Mouse (Mus musculus) heart, embryonic 15.5 days (tissue): ENCODE results near the gene Zfp36l1. TPM values are rescaled to one million over a fixed set of nuclear protein-coding genes. Genes with fewer than 3 reads are reported as not detected.

Source experiments
- ATAC-seq: fragments of 200-750 bp; cut with Nextera tagmentation; replicated peaks from 2 replicates; pipeline ENCODE4 v1.8.0; 2017; ENCODE audit warnings: low read depth, moderate TSS enrichment; ENCODE audit not compliant: insufficient number of reproducible peaks, insufficient read depth, low FRiP score
- H3K27ac ChIP-seq: fragments of 300-500 bp; sonication (generic); 2 replicates; pipeline ENCODE4 v1.5.1; 2015; ENCODE audit warnings: mild to moderate bottlenecking, inconsistent platforms
- H3K27me3 ChIP-seq: fragments of 300-500 bp; sonication (generic); 2 replicates; pipeline ENCODE4 v1.6.1; 2015; ENCODE audit warnings: inconsistent platforms
- H3K36me3 ChIP-seq: fragments of 300-500 bp; sonication (generic); 2 replicates; pipeline ENCODE4 v1.6.1; 2015; ENCODE audit warnings: mild to moderate bottlenecking, inconsistent platforms
- H3K4me1 ChIP-seq: fragments of 300-500 bp; sonication (generic); replicated peaks from 2 replicates; pipeline ENCODE4 v1.6.1; 2015; ENCODE audit warnings: inconsistent platforms
- H3K4me2 ChIP-seq: fragments of 300-500 bp; sonication (generic); 2 replicates; pipeline ENCODE4 v1.6.1; 2015; ENCODE audit warnings: inconsistent platforms, mild to moderate bottlenecking, moderate library complexity
- H3K4me3 ChIP-seq: fragments of 300-500 bp; sonication (generic); 2 replicates; pipeline ENCODE4 v1.5.1; 2015; ENCODE audit warnings: mild to moderate bottlenecking, inconsistent platforms
- H3K9ac ChIP-seq: fragments of 300-500 bp; sonication (generic); 2 replicates; pipeline ENCODE4 v1.6.1; 2015; ENCODE audit warnings: mild to moderate bottlenecking, inconsistent platforms
- H3K9me3 ChIP-seq: fragments of 300-500 bp; sonication (generic); replicated peaks from 2 replicates; pipeline ENCODE4 v1.6.1; 2016; ENCODE audit warnings: inconsistent platforms
- WGBS: fragments of 180-500 bp; shearing (Covaris S2); methylation state at CpG from one replicate; pipeline ENCODE4 v1.1.7; 2015; ENCODE audit warnings: mixed read lengths; 5-methylcytosine and 5-hydroxymethylcytosine counted together
- polyA plus RNA-seq: library from polyadenylated mRNA; unstranded; fragments of >200 nt; fragmentation: Nextera tagmentation; extraction: Ambion mirVana; gene quantifications from 2 replicates; pipeline ENCODE4 v1.2.1, GENCODE M21; 2015

Zfp36l1 gene
- polyA plus RNA-seq, 1 experiment from 2014 or later: 94.7 TPM

- 0 out of 2 replicates have a peak, but pooled peaks have one; percentile 0 for ATAC-seq
- under 1% methylated on average over 30 of the region's 30 CpGs for WGBS
- Histone ChIP-seq H3K27ac (peak overlapping the region; percentile 99), H3K4me3 (peak overlapping the region; percentile 81), H3K4me2 (peak overlapping the region; percentile 78), H3K9ac (peak overlapping the region; percentile 79), H3K4me1 (peaks cover 20% of the 10 kb centered on the region), H3K9me3 (no peaks in the 10 kb centered on the region), H3K27me3 (no peaks in the 10 kb centered on the region), H3K36me3 (peaks cover 9% of the 10 kb centered on the region; the same call in 1 of the 2 replicates)
Observed at GRCm38 (mm10) chr12:80115863-80116194, 3.0 kb upstream of the Zfp36l1 start.

GRCm38 (mm10) chr12:80115142-80115862 lies 2.5 kb upstream of the Zfp36l1 start:
- Histone ChIP-seq H3K36me3 (peaks cover 6% of the 10 kb centered on the region; the same call in 1 of the 2 replicates), H3K4me3 (peak overlapping the region; percentile 81), H3K4me2 (peak overlapping the region; percentile 78), H3K4me1 (peaks cover 21% of the 10 kb centered on the region), H3K9me3 (no peaks in the 10 kb centered on the region), H3K9ac (peak overlapping the region; percentile 79), H3K27ac (peak overlapping the region; percentile 99), H3K27me3 (no peaks in the 10 kb centered on the region)
- WGBS: under 1% methylated on average over 70 of the region's 71 CpGs
- peak; percentile 48 for ATAC-seq

- WGBS: 0% methylated on average over 8 of the region's 8 CpGs
- Histone ChIP-seq H3K27ac (peak overlapping the region; percentile 99), H3K27me3 (no peaks in the 10 kb centered on the region), H3K9ac (peak overlapping the region; percentile 79), H3K36me3 (peaks cover 7% of the 10 kb centered on the region; the same call in 1 of the 2 replicates), H3K4me2 (peak overlapping the region; percentile 78), H3K9me3 (no peaks in the 10 kb centered on the region), H3K4me1 (peaks cover 26% of the 10 kb centered on the region), H3K4me3 (peak overlapping the region; percentile 81)
- ATAC-seq: no peak
Observed at GRCm38 (mm10) chr12:80114892-80115141, 2.0 kb upstream of the Zfp36l1 start.

DNA sequence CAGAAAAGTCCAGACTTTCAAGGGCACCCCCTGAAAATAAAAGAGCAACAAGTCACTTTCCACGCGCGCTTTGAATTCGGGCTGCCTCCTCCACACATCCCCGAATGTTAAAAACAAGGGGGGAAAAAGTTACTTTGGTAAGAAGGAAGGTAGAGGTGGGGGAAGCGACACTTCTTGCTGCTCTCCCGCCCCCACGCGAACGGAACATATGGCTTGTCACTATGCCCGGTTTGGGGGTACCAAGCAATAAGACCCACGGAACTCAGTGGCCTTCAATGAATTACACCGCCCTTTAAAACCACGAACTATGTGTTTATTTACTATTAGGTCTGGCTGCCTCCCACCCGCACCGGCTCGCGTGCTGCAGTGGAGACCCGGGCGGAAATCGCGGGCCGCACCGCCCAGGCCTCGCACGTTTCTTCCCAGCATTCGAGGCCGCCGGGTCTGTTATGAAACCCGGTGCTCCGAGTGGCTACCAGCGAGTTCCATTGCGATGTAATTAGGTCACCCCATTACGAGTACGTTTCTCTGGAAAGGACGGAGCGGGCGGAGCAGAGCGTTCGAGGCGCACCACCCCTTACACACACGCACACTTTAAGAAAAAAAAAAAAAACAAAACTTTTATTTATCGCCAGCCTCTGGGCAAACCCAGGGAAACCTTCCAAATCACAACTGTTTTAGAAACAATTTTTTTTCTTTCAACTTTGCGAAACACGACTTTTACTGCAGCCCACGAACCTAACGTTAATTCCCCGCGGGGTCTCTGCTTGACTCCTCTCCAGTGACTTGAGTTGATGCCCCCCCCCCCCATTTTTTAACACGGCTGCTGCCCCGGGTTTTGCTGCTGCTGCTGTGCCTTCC lies 1.4 kb upstream of the Zfp36l1 start:
- Histone ChIP-seq H3K4me2 (peak overlapping the region; percentile 78), H3K4me1 (peaks cover 30% of the 10 kb centered on the region), H3K4me3 (peak overlapping the region; percentile 81), H3K9me3 (no peaks in the 10 kb centered on the region), H3K27ac (peak overlapping the region; percentile 99), H3K36me3 (peaks cover 6% of the 10 kb centered on the region; the same call in 1 of the 2 replicates), H3K9ac (peak overlapping the region; percentile 79), H3K27me3 (no peaks in the 10 kb centered on the region)
- WGBS: under 1% methylated on average over 51 of the region's 51 CpGs
- ATAC-seq: peak; percentile 23

GRCm38 (mm10) chr12:80113586-80114021 lies 791 bp upstream of the Zfp36l1 start:
- under 1% methylated on average over 22 of the region's 22 CpGs for WGBS
- ATAC-seq: 0 out of 2 replicates have a peak, but pooled peaks have one; percentile 5
- peaks cover 6% of the 10 kb centered on the region; the same call in 1 of the 2 replicates for H3K36me3 ChIP-seq
- peak overlapping the region; percentile 78 for H3K4me2 ChIP-seq
- peaks cover 33% of the 10 kb centered on the region for H3K4me1 ChIP-seq
- H3K9ac ChIP-seq: peak overlapping the region; percentile 79
- H3K4me3 ChIP-seq: peak overlapping the region; percentile 81
- no peaks in the 10 kb centered on the region for H3K9me3 ChIP-seq
- no peaks in the 10 kb centered on the region for H3K27me3 ChIP-seq
- peak overlapping the region; percentile 99 for H3K27ac ChIP-seq

- peak overlapping the region; percentile 83 for H3K27ac ChIP-seq
- peak overlapping the region; percentile 78 for H3K4me2 ChIP-seq
- WGBS: under 1% methylated on average over 26 of the region's 26 CpGs
- peak overlapping the region; percentile 99 for H3K9ac ChIP-seq
- H3K4me1 ChIP-seq: peaks cover 30% of the 10 kb centered on the region
- H3K9me3 ChIP-seq: no peaks in the 10 kb centered on the region
- H3K4me3 ChIP-seq: peak overlapping the region; percentile 81
- H3K27me3 ChIP-seq: no peaks in the 10 kb centered on the region
- H3K36me3 ChIP-seq: peaks cover 14% of the 10 kb centered on the region
- ATAC-seq: no peak
Observed at GRCm38 (mm10) chr12:80112071-80112660, 647 bp downstream of the Zfp36l1 start.

- peaks cover 25% of the 10 kb centered on the region for H3K4me1 ChIP-seq
- no peaks in the 10 kb centered on the region for H3K9me3 ChIP-seq
- peak overlapping the region; percentile 78 for H3K4me2 ChIP-seq
- peak overlapping the region; percentile 81 for H3K4me3 ChIP-seq
- H3K36me3 ChIP-seq: peaks cover 17% of the 10 kb centered on the region
- peak overlapping the region; percentile 99 for H3K9ac ChIP-seq
- peak overlapping the region; percentile 83 for H3K27ac ChIP-seq
- ATAC-seq: 0 out of 2 replicates have a peak, but pooled peaks have one; percentile 5
- no peaks in the 10 kb centered on the region for H3K27me3 ChIP-seq
- under 1% methylated on average over 29 of the region's 29 CpGs for WGBS
Observed at GRCm38 (mm10) chr12:80111131-80112070, 1.4 kb downstream of the Zfp36l1 start.

- H3K27me3 ChIP-seq: no peaks in the 10 kb centered on the region
- H3K4me1 ChIP-seq: peaks cover 22% of the 10 kb centered on the region
- peaks cover 17% of the 10 kb centered on the region for H3K36me3 ChIP-seq
- 4% methylated on average over 9 of the region's 9 CpGs for WGBS
- peak overlapping the region; percentile 81 for H3K4me3 ChIP-seq
- no peaks in the 10 kb centered on the region for H3K9me3 ChIP-seq
- peak overlapping the region; percentile 99 for H3K9ac ChIP-seq
- H3K27ac ChIP-seq: peak overlapping the region; percentile 83
- no peak for ATAC-seq
- H3K4me2 ChIP-seq: peak overlapping the region; percentile 78
Observed at GRCm38 (mm10) chr12:80110546-80110870, 2.3 kb downstream of the Zfp36l1 start.

GRCm38 (mm10) chr12:80109753-80110545 lies 2.9 kb downstream of the Zfp36l1 start:
- Histone ChIP-seq H3K4me3 (peak overlapping the region; percentile 81), H3K27me3 (no peaks in the 10 kb centered on the region), H3K4me2 (peak overlapping the region; percentile 78), H3K36me3 (peaks cover 17% of the 10 kb centered on the region), H3K9ac (peak overlapping the region; percentile 99), H3K27ac (peak overlapping the region; percentile 83), H3K9me3 (no peaks in the 10 kb centered on the region), H3K4me1 (peaks cover 22% of the 10 kb centered on the region)
- 11% methylated on average over 53 of the region's 53 CpGs for WGBS
- no peak for ATAC-seq
